Mouse (Mus musculus) layer of hippocampus, adult 18-20 months (tissue): ENCODE measurements around the gene Rtn4rl1. TPM values are rescaled to one million over a fixed set of nuclear protein-coding genes. Genes with fewer than 3 reads are reported as not detected.

Experiments
- DNase-seq, 2 experiments: peaks; one replicate each; pipeline ENCODE4 v3.0.0; 2022; ENCODE audit warnings: low spot score in 2 of 2
- long read RNA-seq: library from polyadenylated mRNA; stranded (forward); transcript quantifications from one replicate; pipeline ENCODE4 v2.0.0, GENCODE M21; 2021
- total RNA-seq, 2 experiments: library from RNA; stranded (reverse); gene quantifications; 2 replicates each; pipeline ENCODE4 v1.2.3; 2021

Rtn4rl1 gene
- 100 to 1,000 TPM; 109 to 117 TPM for total RNA-seq
- long read RNA-seq, transcript Rtn4rl1-201 (2 exons, 3,525 nt): major isoform, 177 of 196 reads
- long read RNA-seq, partial matches to known transcripts: 16 of 196 reads
- long read RNA-seq, other reads (novel, unspliced or antisense): 3 of 196 reads

GRCm38 (mm10) chr11:75193256-75194071 lies at the start of gene Rtn4rl1:
Gene Rtn4rl1, plus strand, starts transcription at chr11:75193783.
- DNase-seq: peak; percentile 74 to 83

- no peak for DNase-seq
Measured at GRCm38 (mm10) chr11:75145841-75146240, 47.7 kb upstream of the Rtn4rl1 start.

- no peak for DNase-seq
Measured at GRCm38 (mm10) chr11:75147106-75147845, 46.3 kb upstream of the Rtn4rl1 start.

GRCm38 (mm10) chr11:75147846-75148168 lies 45.8 kb upstream of the Rtn4rl1 start:
- no peak for DNase-seq

- DNase-seq: no peak
Measured at GRCm38 (mm10) chr11:75148332-75149035, 45.1 kb upstream of the Rtn4rl1 start.

GRCm38 (mm10) chr11:75150346-75150745 lies 43.2 kb upstream of the Rtn4rl1 start:
- DNase-seq: no peak

GRCm38 (mm10) chr11:75152603-75153557 lies 40.7 kb upstream of the Rtn4rl1 start:
- no peak for DNase-seq

- DNase-seq: no peak
Measured at GRCm38 (mm10) chr11:75154053-75154585, 39.5 kb upstream of the Rtn4rl1 start.

- no peak for DNase-seq
Measured at GRCm38 (mm10) chr11:75155985-75156384, 37.6 kb upstream of the Rtn4rl1 start.

GRCm38 (mm10) chr11:75156416-75156815 lies 37.2 kb upstream of the Rtn4rl1 start:
- no peak for DNase-seq

- DNase-seq: no peak
Measured at GRCm38 (mm10) chr11:75157037-75157436, 36.5 kb upstream of the Rtn4rl1 start.

GRCm38 (mm10) chr11:75157901-75158300 lies 35.7 kb upstream of the Rtn4rl1 start:
- DNase-seq: no peak

- no peak for DNase-seq
Measured at GRCm38 (mm10) chr11:75158432-75158831, 35.2 kb upstream of the Rtn4rl1 start.

- DNase-seq: no peak
Measured at GRCm38 (mm10) chr11:75159564-75159963, 34.0 kb upstream of the Rtn4rl1 start.

GRCm38 (mm10) chr11:75160954-75161353 lies 32.6 kb upstream of the Rtn4rl1 start:
- no peak for DNase-seq

- DNase-seq: no peak
Measured at GRCm38 (mm10) chr11:75161417-75162008, 32.1 kb upstream of the Rtn4rl1 start.

- no peak for DNase-seq
Measured at GRCm38 (mm10) chr11:75162591-75163080, 30.9 kb upstream of the Rtn4rl1 start.

- no peak for DNase-seq
Measured at GRCm38 (mm10) chr11:75163379-75163778, 30.2 kb upstream of the Rtn4rl1 start.

- DNase-seq: no peak
Measured at GRCm38 (mm10) chr11:75164051-75164450, 29.5 kb upstream of the Rtn4rl1 start.

GRCm38 (mm10) chr11:75164750-75165149 lies 28.8 kb upstream of the Rtn4rl1 start:
- no peak for DNase-seq
